Mouse (Mus musculus) midbrain, embryonic 14.5 days (tissue): Measurements from ENCODE around the gene Cep83. TPM values are rescaled to one million over a fixed set of nuclear protein-coding genes. Genes with fewer than 3 reads are reported as not detected.

Source experiments
- ATAC-seq: fragments of 200-750 bp; cut with Nextera tagmentation; 2 replicates; pipeline ENCODE4 v1.8.0; 2017; ENCODE audit warnings: moderate number of reproducible peaks, moderate library complexity; ENCODE audit not compliant: low FRiP score, low TSS enrichment
- DNase-seq: peaks from one replicate; pipeline ENCODE4 v3.0.0-alpha.2; 2015
- H3K27ac ChIP-seq: fragments of 300-500 bp; sonication (generic); replicated peaks from 2 replicates; pipeline ENCODE4 v1.5.1; 2014; ENCODE audit warnings: mild to moderate bottlenecking, low read depth, low read length, moderate library complexity
- H3K27me3 ChIP-seq: fragments of 300-500 bp; sonication (generic); 2 replicates; pipeline ENCODE4 v1.6.1; 2014; ENCODE audit warnings: low read length, control low read depth, mixed read lengths; ENCODE audit not compliant: control insufficient read depth, insufficient read depth
- H3K36me3 ChIP-seq: fragments of 300-500 bp; sonication (generic); 2 replicates; pipeline ENCODE4 v1.6.1; 2014; ENCODE audit warnings: low read length, control low read depth; ENCODE audit not compliant: control insufficient read depth, insufficient read depth
- H3K4me1 ChIP-seq: fragments of 300-500 bp; sonication (generic); 2 replicates; pipeline ENCODE4 v1.6.1; 2014; ENCODE audit warnings: mild to moderate bottlenecking, antibody characterized with exemption, low read length, control low read depth; ENCODE audit not compliant: control insufficient read depth, insufficient read depth
- H3K4me2 ChIP-seq: fragments of 300-500 bp; sonication (generic); 2 replicates; pipeline ENCODE4 v1.6.1; 2014; ENCODE audit warnings: mild to moderate bottlenecking, low read length, moderate library complexity
- H3K4me3 ChIP-seq: fragments of 300-500 bp; sonication (generic); replicated peaks from 2 replicates; pipeline ENCODE4 v1.5.1; 2014; ENCODE audit warnings: low read depth, low read length
- H3K9ac ChIP-seq: fragments of 300-500 bp; sonication (generic); replicated peaks from 2 replicates; pipeline ENCODE4 v1.6.1; 2014; ENCODE audit warnings: mild to moderate bottlenecking, low read length, moderate library complexity
- H3K9me3 ChIP-seq: fragments of 300-500 bp; sonication (generic); 2 replicates; pipeline ENCODE4 v1.6.1; 2016; ENCODE audit warnings: low read length, control low read depth, mixed read lengths; ENCODE audit not compliant: control insufficient read depth
- WGBS: fragments of 180-500 bp; shearing (Covaris S2); extraction: QIAGEN DNeasy Blood & Tissue Kit; methylation state at CpG from one replicate; pipeline ENCODE4 v1.1.7; 2014; 5-methylcytosine and 5-hydroxymethylcytosine counted together
- polyA plus RNA-seq: library from polyadenylated mRNA; unstranded; fragments of >200 nt; fragmentation: Nextera tagmentation; extraction: Ambion mirVana; gene quantifications from 2 replicates; pipeline ENCODE4 v1.2.1, GENCODE M21; 2014

The Cep83 gene
- polyA plus RNA-seq, 1 experiment from 2014 or later: 20.0 TPM

DNA sequence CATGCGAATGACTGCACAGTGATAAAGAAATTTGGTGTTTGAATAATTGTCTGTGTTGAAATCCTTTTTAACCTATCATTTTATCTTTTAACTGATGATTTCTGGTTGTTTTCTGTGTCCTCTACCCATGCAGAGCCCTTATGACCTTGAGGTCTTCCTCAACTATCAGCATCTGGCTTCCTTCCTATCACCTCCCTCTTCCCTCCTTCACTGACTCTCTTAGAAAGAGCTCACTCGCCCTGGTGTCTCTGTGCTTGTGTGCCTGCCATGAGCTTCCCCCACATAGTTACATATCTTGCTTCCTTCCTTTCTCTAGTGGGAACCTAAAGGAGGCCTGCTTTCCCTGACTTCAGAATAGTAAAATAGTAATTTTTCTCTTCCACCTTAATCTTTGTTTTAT, 51.8 kb downstream of the Cep83 start:
- WGBS: 83% methylated on average over 2 of the region's 2 CpGs
- H3K4me1 ChIP-seq: no peaks in the 10 kb centered on the region

DNA sequence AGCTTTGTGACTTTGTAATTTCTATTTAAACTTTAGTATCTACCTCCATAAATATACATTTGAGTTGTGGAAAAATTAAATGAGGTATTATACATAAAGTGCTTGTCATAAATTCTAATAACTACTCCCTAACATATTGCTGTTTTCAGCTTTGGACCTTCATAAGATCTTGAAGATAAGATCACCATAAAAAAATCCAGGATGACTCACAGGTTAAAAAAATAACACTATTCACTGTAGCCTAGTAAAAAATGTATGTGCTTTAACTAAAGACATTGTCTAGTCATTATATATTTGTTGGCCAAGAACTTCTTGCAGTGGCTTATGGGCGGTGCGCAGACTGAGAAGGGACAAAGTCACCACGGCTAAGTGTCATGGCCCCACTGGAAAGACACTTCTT, 53.0 kb downstream of the Cep83 start:
- no peak for DNase-seq
- Histone ChIP-seq H3K4me1 (no peaks in the 10 kb centered on the region), H3K27ac (no peak overlapping the region), H3K9me3 (no peaks in the 10 kb centered on the region), H3K9ac (no peak overlapping the region), H3K4me2 (no peak overlapping the region), H3K27me3 (no peaks in the 10 kb centered on the region), H3K4me3 (no peak overlapping the region), H3K36me3 (no peaks in the 10 kb centered on the region)
- 97% methylated on average over 3 of the region's 3 CpGs for WGBS
- no peak for ATAC-seq

More for the DNA sequence above, 51.8 kb downstream of the Cep83 start:
- no peak for DNase-seq
- no peak overlapping the region for H3K27ac ChIP-seq
- H3K36me3 ChIP-seq: no peaks in the 10 kb centered on the region
- no peaks in the 10 kb centered on the region for H3K9me3 ChIP-seq
- H3K9ac ChIP-seq: no peak overlapping the region
- H3K4me2 ChIP-seq: no peak overlapping the region
- H3K27me3 ChIP-seq: no peaks in the 10 kb centered on the region
- no peak overlapping the region for H3K4me3 ChIP-seq
- no peak for ATAC-seq

DNA sequence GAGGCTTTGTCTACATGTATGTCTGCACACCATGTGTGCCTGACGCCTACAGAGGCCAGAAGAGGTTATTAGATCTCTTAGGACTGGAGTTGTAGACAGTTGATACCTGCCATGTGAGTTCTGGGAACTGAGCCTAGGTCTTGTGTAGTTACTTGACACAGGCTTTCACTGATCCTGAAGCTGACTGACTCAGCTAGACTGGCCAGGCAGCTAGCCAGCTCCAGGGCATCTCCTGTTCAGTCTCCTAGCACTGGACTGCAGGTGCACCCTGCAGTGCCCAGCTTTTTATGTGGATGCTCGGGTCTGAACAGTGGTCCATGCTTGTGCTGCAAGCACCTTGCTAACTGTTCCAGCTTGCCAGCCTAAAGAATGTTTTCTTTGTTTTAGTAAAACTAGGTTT, 58.6 kb downstream of the Cep83 start:
- ATAC-seq: no peak
- H3K4me3 ChIP-seq: no peak overlapping the region
- H3K9ac ChIP-seq: no peak overlapping the region
- no peak overlapping the region for H3K4me2 ChIP-seq
- WGBS: 81% methylated on average over 2 of the region's 2 CpGs
- peaks cover 6% of the 10 kb centered on the region; the same call in 1 of the 2 replicates for H3K36me3 ChIP-seq
- DNase-seq: no peak
- H3K27ac ChIP-seq: no peak overlapping the region
- no peaks in the 10 kb centered on the region for H3K4me1 ChIP-seq
- H3K9me3 ChIP-seq: no peaks in the 10 kb centered on the region
- H3K27me3 ChIP-seq: no peaks in the 10 kb centered on the region

DNA sequence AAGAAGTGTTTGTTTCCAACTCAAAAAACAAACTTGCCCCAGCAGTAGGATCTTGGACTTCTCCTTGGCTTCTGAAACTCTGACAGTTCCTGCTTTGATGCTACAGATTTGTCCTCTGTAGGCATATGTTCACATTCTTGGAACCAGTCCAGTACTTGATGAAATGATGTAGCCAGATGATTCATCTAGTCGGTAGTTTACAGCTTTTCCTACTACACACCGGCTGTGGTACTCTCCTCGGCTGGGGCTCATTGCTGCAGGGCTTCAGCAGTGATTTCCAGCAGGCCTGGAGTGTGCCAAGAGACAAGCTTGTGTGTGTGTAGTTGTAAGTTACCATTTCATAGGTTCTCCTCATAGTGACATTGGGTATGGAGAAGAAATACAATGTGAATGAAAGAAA, 83.0 kb downstream of the Cep83 start:
- ATAC-seq (no peak), DNase-seq (no peak)
- Histone ChIP-seq H3K4me2 (no peak overlapping the region), H3K27ac (no peak overlapping the region), H3K4me3 (no peak overlapping the region), H3K4me1 (no peaks in the 10 kb centered on the region), H3K9ac (no peak overlapping the region), H3K36me3 (peaks cover 6% of the 10 kb centered on the region; the same call in 1 of the 2 replicates), H3K27me3 (no peaks in the 10 kb centered on the region), H3K9me3 (no peaks in the 10 kb centered on the region)
- WGBS: 83% methylated on average over 3 of the region's 3 CpGs

DNA sequence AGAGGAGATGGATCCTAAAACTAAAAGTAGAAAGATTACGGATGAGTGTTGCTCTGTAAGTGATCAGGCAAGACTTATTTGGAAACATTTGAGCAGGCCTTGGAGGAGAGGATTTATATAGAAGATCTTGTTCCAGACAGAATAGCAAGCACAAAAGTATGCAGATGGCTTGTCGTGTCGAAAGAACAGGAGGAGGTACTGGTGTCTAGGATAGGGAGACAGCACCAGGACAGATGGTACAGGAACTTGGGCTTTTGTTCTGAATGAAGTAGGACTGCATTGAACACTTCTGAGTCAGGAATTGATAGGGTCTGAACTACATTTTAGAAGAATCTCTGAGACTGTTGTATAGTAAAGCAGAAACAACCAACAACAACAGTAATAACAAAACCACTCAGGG, 89.1 kb downstream of the Cep83 start:
- Histone ChIP-seq H3K27ac (no peak overlapping the region), H3K9ac (no peak overlapping the region), H3K36me3 (peaks cover 3% of the 10 kb centered on the region; the same call in 1 of the 2 replicates), H3K27me3 (no peaks in the 10 kb centered on the region), H3K4me2 (no peak overlapping the region), H3K9me3 (no peaks in the 10 kb centered on the region), H3K4me3 (no peak overlapping the region), H3K4me1 (no peaks in the 10 kb centered on the region)
- no peak for DNase-seq
- 92% methylated on average over 3 of the region's 3 CpGs for WGBS
- ATAC-seq: no peak

DNA sequence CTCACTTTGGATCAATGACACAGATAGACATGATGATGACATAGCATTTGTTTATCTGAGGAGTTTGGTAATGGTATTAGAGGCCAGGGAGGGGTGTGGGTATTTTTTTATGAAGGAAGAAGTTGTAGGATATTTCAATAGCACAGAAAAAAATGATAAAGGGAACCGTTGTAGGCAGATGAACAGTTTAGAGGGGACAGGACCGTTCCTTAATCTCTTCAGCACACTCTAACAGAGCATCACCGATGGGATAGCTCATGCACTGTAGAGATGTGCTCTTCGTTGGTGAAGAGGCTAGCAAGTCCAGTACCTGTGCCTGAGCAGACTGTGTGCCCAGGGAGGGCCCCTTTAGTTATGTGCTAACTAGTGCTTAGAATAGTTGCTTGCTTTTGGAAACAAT, 90.9 kb downstream of the Cep83 start:
- Histone ChIP-seq H3K4me1 (no peaks in the 10 kb centered on the region), H3K27ac (no peak overlapping the region), H3K27me3 (no peaks in the 10 kb centered on the region), H3K4me2 (no peak overlapping the region), H3K9ac (no peak overlapping the region), H3K36me3 (peaks cover 3% of the 10 kb centered on the region; the same call in 1 of the 2 replicates), H3K9me3 (no peaks in the 10 kb centered on the region), H3K4me3 (no peak overlapping the region)
- ATAC-seq (no peak), DNase-seq (no peak)
- WGBS: 96% methylated on average over 4 of the region's 4 CpGs

DNA sequence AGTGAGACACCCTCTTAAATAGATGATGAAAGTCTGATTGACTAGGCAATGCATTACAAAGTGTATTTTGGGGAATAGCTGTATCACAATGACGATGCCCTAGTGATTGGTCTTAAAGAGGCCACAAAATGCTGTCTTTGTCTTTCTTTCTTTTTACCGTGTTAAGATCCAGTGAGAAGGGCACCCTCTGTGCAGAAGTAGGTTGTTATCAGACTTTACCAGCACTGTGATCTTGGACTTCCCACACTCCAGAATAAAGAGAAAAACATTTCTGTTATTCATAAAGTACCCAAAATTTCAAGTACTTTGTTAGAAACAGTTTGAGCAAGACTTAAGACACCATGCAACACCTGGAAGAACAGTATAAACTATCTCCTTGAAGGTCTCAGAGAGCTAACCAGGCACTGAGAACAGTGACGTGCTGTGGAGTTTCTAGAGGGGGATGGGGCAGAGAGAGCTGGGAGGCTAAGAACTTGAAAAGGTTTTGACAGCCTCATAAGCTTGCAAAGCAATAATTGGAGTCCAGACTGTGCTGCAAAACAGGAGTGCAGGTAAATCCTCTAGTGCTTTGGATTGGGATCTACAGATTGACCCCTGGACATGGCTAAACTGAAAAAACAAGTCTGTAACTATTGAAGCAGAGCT, 92.3 kb downstream of the Cep83 start:
- Histone ChIP-seq H3K27me3 (no peaks in the 10 kb centered on the region), H3K4me3 (no peak overlapping the region), H3K4me2 (no peak overlapping the region), H3K4me1 (no peaks in the 10 kb centered on the region), H3K9me3 (no peaks in the 10 kb centered on the region), H3K36me3 (peaks cover 7% of the 10 kb centered on the region; the same call in 1 of the 2 replicates), H3K27ac (no peak overlapping the region), H3K9ac (no peak overlapping the region)
- ATAC-seq (no peak), DNase-seq (no peak)
- WGBS: 87% methylated on average over 3 of the region's 3 CpGs

DNA sequence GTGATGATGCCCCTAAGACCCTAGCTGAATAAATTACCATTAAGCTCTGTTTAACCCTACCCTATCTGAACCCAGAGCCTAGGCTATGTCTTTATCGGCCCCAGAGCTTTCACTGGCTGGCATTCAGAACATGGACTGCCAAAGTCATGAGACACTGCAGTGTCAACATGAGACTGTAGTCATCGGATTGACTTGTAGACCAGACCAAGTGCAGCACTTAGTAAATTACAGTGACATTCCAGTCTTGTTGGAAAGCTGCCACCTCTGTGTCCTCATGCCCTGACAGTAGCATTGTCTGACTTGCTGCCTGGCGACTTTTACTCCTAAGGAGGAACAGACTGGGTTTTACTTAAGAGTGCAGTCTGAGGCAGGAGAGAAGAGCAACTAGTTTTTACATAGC, 100.8 kb downstream of the Cep83 start:
- 74% methylated on average over 3 of the region's 3 CpGs for WGBS
- Histone ChIP-seq H3K27ac (no peak overlapping the region), H3K9me3 (no peaks in the 10 kb centered on the region), H3K4me2 (no peak overlapping the region), H3K9ac (no peak overlapping the region), H3K27me3 (no peaks in the 10 kb centered on the region), H3K4me3 (no peak overlapping the region), H3K4me1 (no peaks in the 10 kb centered on the region), H3K36me3 (peaks cover 54% of the 10 kb centered on the region)
- DNase-seq: no peak
- ATAC-seq: no peak

DNA sequence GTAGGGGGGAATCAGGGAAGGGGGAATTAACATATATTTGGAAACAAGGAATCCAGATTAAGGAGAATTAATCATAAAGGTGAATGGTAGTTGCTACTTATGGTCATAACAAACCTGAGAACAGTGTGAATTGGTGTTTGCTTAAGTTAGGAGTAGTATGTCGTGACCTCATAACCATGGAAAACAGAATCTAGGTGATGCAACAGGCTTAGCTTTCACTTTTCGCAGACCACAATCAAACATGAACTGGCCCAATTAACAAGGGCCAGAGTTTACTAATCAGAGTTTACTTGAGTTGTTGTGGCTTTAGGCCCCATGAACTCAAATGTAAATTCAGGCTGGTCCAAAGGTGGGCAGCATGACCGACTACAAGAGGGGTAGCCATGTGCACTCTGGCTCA, 105.5 kb downstream of the Cep83 start:
- no peak overlapping the region for H3K4me3 ChIP-seq
- WGBS: 94% methylated on average over 3 of the region's 3 CpGs
- ATAC-seq (no peak), DNase-seq (no peak)
- no peaks in the 10 kb centered on the region for H3K4me1 ChIP-seq
- H3K27ac ChIP-seq: no peak overlapping the region
- no peak overlapping the region for H3K9ac ChIP-seq
- H3K9me3 ChIP-seq: no peaks in the 10 kb centered on the region
- no peak overlapping the region for H3K4me2 ChIP-seq
- peaks cover 60% of the 10 kb centered on the region for H3K36me3 ChIP-seq
- no peaks in the 10 kb centered on the region for H3K27me3 ChIP-seq
